Mouse (Mus musculus) limb, embryonic 15.5 days (tissue): Measurements from ENCODE around the gene Gm14698. TPM values are rescaled to one million over a fixed set of nuclear protein-coding genes. Genes with fewer than 3 reads are reported as not detected.
"Not testable (repeated sequence)": the region's sequence is repeated elsewhere in the genome, so short reads cannot be mapped to it uniquely, and the experiment has no call there.

ENCODE experiments used
- ATAC-seq: fragments of 200-750 bp; cut with Nextera tagmentation; 2 replicates; pipeline ENCODE4 v1.8.0; 2017; ENCODE audit warnings: low read depth, moderate TSS enrichment; ENCODE audit not compliant: insufficient number of reproducible peaks, low FRiP score, low TSS enrichment
- H3K27ac ChIP-seq: fragments of 300-500 bp; sonication (generic); 2 replicates; pipeline ENCODE4 v1.5.1; 2015; ENCODE audit warnings: moderate library complexity, mild to moderate bottlenecking, inconsistent platforms
- H3K27me3 ChIP-seq: fragments of 300-500 bp; sonication (generic); 2 replicates; pipeline ENCODE4 v1.6.1; 2015; ENCODE audit warnings: inconsistent platforms
- H3K36me3 ChIP-seq: fragments of 300-500 bp; sonication (generic); 2 replicates; pipeline ENCODE4 v1.6.1; 2015; ENCODE audit warnings: inconsistent platforms
- H3K4me1 ChIP-seq: fragments of 300-500 bp; sonication (generic); 2 replicates; pipeline ENCODE4 v1.6.1; 2015; ENCODE audit warnings: inconsistent platforms
- H3K4me2 ChIP-seq: fragments of 300-500 bp; sonication (generic); 2 replicates; pipeline ENCODE4 v1.6.1; 2015; ENCODE audit warnings: mild to moderate bottlenecking, inconsistent platforms
- H3K4me3 ChIP-seq: fragments of 300-500 bp; sonication (generic); 2 replicates; pipeline ENCODE4 v1.5.1; 2015; ENCODE audit warnings: mild to moderate bottlenecking, inconsistent platforms
- H3K9ac ChIP-seq: fragments of 300-500 bp; sonication (generic); 2 replicates; pipeline ENCODE4 v1.6.1; 2015; ENCODE audit warnings: inconsistent platforms
- H3K9me3 ChIP-seq: fragments of 300-500 bp; sonication (generic); 2 replicates; pipeline ENCODE4 v1.6.1; 2016; ENCODE audit warnings: inconsistent platforms
- WGBS: fragments of 180-500 bp; shearing (Covaris S2); methylation state at CpG from one replicate; pipeline ENCODE4 v1.1.7; 2015; 5-methylcytosine and 5-hydroxymethylcytosine counted together
- polyA plus RNA-seq: library from polyadenylated mRNA; unstranded; fragments of >200 nt; fragmentation: Nextera tagmentation; extraction: Ambion mirVana; gene quantifications from 2 replicates; pipeline ENCODE4 v1.2.1, GENCODE M21; 2015

Gene Gm14698
- polyA plus RNA-seq, result 2.6 and 3.7 TPM in 2 replicates

DNA sequence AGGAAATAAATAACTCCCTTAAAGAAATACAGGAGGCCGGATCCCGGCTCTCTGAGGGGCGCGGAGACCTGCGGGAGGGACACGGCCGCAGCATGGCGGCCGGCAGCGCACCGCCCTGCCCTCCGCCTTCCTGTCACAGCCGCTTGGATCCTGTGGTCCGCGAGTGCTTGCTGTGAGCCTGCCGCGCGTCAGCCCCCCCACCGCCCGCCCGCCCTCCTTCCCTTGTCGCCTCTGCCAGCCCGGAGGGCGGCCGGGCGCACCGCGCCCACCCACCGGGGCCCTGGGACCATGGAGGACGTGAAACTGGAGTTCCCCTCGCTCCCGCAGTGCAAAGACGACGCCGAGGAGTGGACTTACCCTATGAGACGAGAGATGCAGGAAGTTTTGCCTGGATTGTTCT is at the start of gene Gm14698:
TSS of gene Gm14698 (plus strand) at position 35 of the 400 bp plus-strand sequence.
- Histone ChIP-seq H3K4me2 (peak within 1 kb of the TSS; percentile 31; the same call in 1 of the 2 replicates), H3K4me3 (peak within 1 kb of the TSS; percentile 30)
- not testable (repeated sequence) for H3K36me3 ChIP-seq, H3K27me3 ChIP-seq, H3K27ac ChIP-seq, H3K9me3 ChIP-seq, H3K9ac ChIP-seq, H3K4me1 ChIP-seq
- ATAC-seq, result 0 out of 2 replicates have a peak, but pooled peaks have one; percentile 30
- 26% methylated on average over 25 of the region's 36 CpGs for WGBS

DNA sequence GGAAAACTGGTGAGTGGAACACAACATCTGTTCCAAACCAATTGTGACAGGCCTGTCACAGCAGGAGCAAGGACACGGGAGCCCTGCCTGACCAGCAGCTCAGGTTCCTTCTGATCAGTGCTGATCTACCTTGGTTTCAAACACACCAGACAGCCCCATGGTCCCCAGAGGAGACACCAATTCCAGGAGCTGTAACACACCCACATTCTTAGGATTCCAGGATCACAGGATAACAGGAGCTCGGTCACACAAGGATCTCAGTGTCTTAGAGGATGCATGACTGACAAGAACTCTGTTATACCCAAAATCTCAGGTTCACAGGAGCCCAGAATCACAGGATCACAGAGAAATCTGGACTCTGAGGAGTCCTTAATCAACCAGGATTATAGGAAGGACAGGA is 444 bp upstream of the Gm14698 start:
- not testable (repeated sequence) for H3K27ac ChIP-seq, H3K9ac ChIP-seq, H3K4me3 ChIP-seq, ATAC-seq, H3K9me3 ChIP-seq, H3K36me3 ChIP-seq, H3K4me1 ChIP-seq, H3K27me3 ChIP-seq
- 36% methylated on average over 2 of the region's 2 CpGs for WGBS
- H3K4me2 ChIP-seq, result 0 out of 2 replicates have a peak overlapping the region, but pooled peaks have one; percentile 31

DNA sequence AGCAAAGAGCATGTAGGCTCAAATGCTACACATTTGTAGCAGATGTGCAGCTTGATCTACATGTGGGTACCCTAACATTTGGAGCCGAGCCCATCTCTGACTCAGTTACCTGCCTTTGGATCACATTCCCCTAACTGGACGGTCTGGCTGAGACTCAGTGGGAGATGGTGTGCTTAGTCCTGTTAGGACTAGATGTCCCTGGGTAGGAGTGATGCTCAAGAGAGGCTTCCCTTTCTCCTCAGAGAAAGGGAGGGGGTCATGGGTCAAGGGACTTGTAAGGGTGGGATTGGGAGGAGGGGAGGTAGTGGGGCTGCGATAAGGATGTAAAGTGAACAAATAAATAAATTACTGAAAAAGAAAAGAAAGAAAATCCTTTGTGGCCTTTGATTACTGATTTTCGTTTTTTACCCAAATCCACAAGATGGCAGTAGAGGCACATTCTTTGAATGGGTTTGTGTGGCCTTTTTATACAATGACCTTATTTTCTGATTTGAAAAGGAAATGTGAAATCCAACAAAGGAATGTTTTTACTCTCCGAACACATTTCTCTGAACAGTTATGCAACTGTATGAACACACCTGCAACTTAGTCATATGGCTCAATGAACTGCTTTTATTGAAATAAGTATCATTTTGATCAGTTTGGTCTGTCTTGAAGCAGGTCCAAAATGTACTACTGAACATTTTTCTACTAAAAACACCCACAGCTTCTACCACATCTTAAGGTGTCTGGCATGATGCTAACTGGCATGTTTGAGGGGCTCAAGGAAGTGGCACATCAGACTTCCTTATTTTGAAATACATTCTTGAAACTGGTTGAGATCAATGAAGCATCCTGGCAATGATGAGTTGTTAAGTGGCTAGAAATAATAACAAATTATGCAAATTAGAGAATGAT is 18.9 kb downstream of the Gm14698 start:
- Histone ChIP-seq H3K27ac (no peak overlapping the region), H3K4me3 (no peak overlapping the region), H3K4me1 (no peaks in the 10 kb centered on the region), H3K9me3 (no peaks in the 10 kb centered on the region), H3K36me3 (no peaks in the 10 kb centered on the region), H3K9ac (no peak overlapping the region), H3K27me3 (no peaks in the 10 kb centered on the region), H3K4me2 (no peak overlapping the region)
- ATAC-seq, result no peak
- WGBS, result 26% methylated on average over 5 of the region's 5 CpGs

DNA sequence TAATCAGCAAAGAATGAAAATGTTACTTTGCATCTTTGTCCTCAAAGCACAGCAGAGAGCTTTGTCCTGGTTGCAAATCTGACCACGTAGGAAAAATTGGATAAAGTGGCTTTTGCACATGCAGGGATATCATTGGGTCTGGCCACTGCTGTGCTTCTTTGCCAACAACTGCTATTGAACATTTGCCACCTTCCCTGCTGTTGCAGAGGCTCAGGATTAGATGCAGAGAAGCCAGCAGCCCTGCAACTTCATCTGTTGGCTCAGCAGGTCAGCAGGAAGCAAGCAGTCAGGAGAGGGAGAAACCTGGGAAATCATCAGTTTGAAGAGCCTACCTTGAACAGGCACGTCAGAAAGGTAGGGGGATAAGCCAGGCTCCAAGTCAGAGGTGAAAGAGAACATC is 44.3 kb downstream of the Gm14698 start:
- no peak overlapping the region for H3K4me2 ChIP-seq
- H3K27ac ChIP-seq, result no peak overlapping the region
- H3K36me3 ChIP-seq, result no peaks in the 10 kb centered on the region
- H3K27me3 ChIP-seq, result no peaks in the 10 kb centered on the region
- no peak overlapping the region for H3K4me3 ChIP-seq
- no peak overlapping the region for H3K9ac ChIP-seq
- 36% methylated on average over 2 of the region's 2 CpGs for WGBS
- no peaks in the 10 kb centered on the region for H3K4me1 ChIP-seq
- H3K9me3 ChIP-seq, result no peaks in the 10 kb centered on the region
- ATAC-seq, result no peak

Other genes starting within 250 kb of the Gm14698 start
- 48.5 and 59.3 TPM in 2 replicates for gene Fmr1, start 142.6 kb upstream of the Gm14698 start, polyA plus RNA-seq
- 0.34 and 0.38 TPM in 2 replicates for gene Fmr1nb, start 59.3 kb upstream of the Gm14698 start, polyA plus RNA-seq
- not detected in 2 replicates for gene Gm6812, start 72.0 kb downstream of the Gm14698 start, polyA plus RNA-seq